Mouse (Mus musculus) layer of hippocampus, postnatal 14 days (tissue): Measurements from ENCODE around the gene Anks3. TPM values are rescaled to one million over a fixed set of nuclear protein-coding genes. Genes with fewer than 3 reads are reported as not detected.

Source experiments
- DNase-seq, 2 experiments: peaks; one replicate each; pipeline ENCODE4 v3.0.0; 2021 to 2022; ENCODE audit warnings: low spot score in 2 of 2, mixed read lengths in 1 of 2
- long read RNA-seq, 2 experiments: library from polyadenylated mRNA; stranded (forward); transcript quantifications; one replicate each; pipeline ENCODE4 v2.0.0; 2021
- total RNA-seq, 2 experiments: library from RNA; stranded (reverse); gene quantifications; 2 replicates each; pipeline ENCODE4 v1.2.3; 2021

Gene Anks3
- total RNA-seq = 10 to 100 TPM; 57.1 to 58.6 TPM
- long read RNA-seq, experiment 1, transcript Anks3-201 (17 exons, 2,398 nt) = major isoform, 6 of 28 reads
- long read RNA-seq, experiment 1, partial matches to known transcripts = 3 of 28 reads
- long read RNA-seq, experiment 1, other reads (novel, unspliced or antisense) = 19 of 28 reads
- long read RNA-seq, experiment 2, transcript Anks3-201 (17 exons, 2,398 nt) = major isoform, 8 of 40 reads
- long read RNA-seq, experiment 2, partial matches to known transcripts = 6 of 40 reads
- long read RNA-seq, experiment 2, other reads (novel, unspliced or antisense) = 22 of 40 reads

DNA sequence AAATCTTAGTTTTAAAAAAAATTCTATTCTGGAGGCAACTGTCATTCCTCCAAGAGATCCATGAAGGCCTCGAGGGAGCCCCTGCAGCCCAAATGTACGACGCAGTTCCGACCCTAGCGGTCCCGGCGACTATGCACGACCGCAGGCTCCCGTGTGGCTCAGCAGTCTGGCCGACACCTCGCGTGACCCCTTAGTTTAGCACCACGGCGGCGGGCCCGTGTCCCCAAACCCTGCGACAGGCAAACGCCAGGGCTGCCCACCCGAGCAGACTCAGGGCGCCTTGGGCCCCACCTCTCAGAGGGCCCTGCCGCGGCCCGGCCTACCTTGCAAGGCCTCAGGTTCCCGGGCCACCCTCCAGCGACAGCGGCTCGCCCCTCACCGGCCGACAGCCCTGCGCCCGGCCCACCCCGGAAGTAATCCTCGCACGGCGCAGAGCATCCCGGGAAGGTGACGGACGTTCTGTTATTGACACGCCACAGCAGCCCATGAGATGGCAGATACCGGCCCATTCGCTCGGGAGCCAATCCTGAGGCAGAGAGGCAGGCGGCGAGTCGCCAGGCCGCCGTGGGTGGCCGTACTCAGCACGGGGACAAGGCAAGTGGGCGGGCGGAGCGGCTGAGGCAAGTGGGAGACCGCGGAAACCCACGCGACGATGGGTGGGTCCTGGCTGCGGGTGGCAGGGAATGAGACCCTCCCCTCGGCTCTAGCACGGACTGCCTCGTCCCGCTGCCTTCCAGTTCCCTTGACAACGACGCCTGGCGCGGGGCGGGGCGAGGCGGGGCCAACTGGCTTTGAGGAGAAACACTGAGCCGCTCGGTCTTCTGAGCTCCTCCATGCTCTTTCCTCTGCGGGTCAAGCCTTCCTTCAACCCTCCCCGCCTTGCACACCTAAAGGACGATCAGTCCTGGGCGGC, at the start of gene Anks3:
Gene Anks3 (minus strand): TSS at position 409 of the 913 bp plus-strand sequence.
- peak; percentile 99 to 100 for DNase-seq

DNA sequence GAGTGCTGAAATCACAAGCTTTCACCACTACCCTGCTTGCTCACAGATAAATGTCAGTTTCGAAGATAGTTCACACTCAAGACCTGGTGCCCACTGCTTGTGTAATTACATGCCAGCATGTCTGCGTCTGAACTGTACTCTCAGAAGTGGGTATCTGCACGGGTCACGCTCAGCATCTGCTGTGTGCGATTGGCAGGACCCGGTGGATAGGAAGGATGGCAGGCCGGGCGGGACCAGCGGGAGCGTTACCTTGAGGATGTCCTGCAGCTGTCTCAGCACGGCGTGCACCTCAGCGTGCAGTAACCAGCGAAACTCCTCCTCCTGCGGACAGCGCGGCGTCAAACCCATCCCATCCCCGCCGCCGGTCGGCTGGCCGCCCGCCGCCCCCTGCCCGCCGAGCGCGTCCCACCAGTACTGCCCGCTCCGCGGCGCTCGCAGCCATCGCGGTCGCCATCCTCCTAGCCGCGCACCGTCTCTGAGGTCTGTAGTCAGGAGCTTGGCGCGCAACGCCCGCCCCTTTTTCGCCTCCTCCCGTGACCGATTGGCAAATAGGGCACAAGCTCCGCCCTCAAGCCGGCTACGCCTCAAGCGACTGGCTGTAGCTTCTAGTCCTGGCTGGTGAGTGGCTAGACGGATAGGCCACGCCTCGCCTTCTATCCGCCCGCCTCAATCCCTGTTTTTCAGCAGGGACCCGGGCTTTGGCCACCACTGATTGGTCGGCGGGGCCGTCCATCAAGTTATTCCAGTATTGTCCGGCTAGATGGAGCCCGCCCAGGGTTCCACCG, 49.2 kb upstream of the Anks3 start, which contains the start of gene Rogdi:
Gene Rogdi (minus strand): TSS at position 500 of the 785 bp plus-strand sequence.
- DNase-seq = peak; percentile 96 to 99

DNA sequence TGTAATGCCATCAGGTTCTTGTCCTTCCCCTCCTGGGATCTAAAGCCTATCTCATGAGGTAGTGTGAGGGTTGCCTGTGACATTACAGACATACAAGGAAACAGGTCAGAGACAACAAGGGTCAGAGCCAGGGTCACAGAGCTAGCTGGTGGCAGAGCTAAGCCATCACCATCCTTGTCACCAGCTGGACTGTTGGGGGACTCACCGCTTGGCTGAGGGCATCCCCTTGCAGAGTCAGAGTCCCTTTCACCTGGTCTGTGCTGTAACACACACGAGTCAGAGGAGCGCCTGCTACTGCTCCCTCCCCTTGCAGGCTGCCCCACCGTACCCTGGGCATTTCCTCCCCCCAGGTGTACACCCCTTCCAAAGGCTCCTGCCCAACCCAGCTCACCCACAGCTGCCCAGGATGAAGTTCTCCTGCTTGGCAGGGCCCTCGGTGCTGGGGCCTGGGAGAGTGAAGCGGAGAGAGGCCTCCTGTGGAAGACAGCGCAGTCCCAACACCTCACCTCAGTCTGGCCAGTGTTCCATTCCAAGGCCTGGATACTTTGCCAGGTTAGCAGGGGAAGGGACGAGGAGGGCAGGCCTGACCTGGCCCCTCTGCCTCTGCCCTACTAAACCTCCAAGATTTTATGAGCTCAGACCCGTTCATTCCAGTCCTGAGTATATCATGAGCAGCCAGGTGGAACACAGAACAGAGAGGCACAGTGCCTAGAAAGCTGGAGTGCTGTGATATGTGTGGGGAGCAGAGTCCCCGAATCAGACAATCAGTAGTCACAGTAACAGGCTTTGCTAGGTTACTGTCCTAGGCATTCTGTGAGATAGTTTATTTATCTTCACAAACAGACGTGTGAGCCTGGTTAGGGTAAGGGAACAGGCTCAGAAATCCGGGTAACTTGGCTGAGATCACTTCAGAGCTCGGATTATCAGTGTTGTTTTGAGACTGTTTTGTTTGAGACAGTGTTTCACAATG, 48.3 kb upstream of the Anks3 start:
- DNase-seq = peak; percentile 21 to 50

DNA sequence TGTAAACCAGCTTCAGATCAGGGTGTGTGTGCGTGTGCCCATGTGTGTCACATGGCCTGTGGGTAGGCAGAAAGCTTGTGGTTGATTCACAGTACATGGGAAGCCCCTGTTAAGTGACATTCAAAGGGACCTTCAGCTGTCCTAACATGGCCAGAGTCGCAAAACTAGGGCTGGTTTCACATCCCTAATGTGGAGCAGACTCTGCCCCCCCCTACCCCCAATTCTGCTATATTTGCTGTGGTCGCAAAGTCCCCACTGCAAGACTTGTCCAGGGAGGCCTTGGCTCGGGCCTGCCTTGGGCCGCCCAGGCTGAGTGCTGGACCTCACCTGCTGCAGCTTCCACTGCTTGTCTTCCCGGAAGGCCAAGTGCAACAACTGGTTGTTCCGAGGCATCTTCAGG, 47.3 kb upstream of the Anks3 start:
- no peak for DNase-seq

DNA sequence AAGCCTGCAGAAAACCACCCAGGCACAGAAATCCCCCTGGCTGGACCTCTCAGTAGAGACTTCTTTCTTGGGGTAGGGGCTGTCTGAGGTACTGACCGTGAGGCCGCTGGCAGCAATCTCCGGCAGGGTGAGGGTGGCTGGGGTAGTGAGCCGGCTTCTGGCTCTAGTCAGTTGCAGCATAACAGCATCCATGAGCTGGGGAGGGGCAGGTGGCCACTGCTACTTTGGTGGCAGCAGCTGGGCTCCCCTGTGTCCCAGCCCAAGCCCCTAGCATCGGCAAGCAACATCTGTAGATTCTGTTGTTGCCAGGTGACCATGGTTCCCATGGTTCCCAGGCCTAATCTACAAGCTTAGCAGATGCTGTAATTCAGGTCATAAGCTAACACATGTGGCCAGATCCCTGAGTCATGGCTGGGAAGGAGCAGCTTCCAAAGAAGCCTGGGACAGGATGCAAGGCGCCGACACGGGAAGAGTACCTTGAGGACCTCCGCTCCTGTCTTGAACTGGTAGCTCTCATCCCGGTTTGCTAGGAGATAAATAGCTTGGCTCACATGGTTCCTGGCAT, 46.4 kb upstream of the Anks3 start:
- DNase-seq = no peak

DNA sequence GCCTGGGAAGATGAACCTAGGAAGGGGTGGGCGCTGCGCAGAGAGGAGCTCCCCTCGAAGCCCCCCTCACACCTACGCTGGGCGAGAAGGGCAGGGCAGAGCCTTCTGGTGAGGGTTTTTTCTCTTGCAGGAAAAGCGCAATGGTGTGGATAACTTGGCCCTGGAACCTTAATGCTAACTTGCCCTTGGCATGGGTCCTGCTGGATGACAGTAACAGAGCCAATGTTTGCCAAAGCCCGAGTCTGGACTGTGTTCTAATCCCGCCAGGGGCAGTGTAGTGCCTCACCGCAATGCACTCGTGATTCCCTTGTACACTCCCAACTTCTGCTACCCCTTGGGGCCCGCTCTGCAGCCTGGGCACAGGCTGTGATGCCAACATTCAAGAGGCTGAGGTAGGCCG, 44.1 kb upstream of the Anks3 start:
- no peak for DNase-seq

DNA sequence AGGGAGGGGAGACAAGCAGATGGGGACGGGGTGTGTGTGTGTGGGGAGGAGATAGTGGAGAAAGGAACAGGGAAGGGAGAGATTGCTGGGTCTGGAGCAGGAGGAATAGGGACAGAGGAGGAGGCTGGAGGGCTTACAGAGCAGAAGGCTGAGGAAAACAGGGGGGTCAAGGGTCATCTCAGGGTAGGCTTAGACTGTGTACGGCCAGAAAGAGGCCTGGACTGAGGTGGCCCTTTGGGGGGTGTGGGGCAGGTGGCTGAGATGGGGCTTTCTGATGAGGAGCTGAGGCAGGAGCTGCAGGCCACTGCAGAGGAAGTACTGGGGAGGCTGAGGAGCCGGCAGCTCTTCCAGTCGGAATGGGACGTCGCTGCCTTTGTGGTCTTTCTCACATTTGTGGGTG, 43.5 kb upstream of the Anks3 start:
- DNase-seq = no peak

DNA sequence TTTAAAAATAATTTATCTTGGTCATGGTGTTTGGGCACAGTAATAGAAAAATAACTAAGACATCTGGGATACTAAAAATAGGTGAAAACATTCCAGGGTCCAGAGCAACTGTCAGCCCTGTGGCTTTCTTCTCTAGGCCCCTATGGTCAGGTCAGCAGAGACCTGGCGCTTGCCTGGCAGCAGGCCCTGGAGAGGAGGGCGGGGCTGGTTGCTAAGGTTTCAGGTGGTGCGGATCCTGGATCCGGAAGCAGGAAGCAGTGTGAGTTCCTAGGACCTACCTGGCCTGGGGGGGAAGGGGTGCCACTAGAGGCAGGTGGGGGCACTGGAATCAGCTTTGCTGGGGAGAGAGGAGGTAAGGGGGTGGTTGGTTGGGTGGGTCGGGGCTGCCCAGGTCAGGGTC, 43.1 kb upstream of the Anks3 start, which contains the start of gene Smim22:
Gene Smim22 (plus strand): TSS at position 222 of the 400 bp plus-strand sequence.
- DNase-seq = no peak

DNA sequence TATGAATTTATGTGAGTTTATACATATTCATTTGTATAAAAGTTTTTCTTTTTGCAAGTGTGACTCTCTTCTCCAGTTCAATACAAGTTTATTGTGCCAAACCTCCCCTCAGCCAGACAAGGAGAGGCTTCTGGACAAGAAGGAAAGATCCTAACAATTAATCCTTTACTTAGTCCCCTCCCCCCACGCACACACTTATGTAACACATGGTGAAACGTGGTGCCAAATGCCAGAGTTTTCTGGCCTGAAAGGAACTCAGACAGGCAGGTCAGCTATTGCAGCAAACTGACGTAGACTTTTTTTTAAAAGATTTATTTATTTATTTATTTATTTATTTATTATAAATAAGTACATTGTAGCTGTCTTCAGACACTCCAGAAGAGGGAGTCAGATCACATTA, 36.6 kb upstream of the Anks3 start:
- no peak for DNase-seq

DNA sequence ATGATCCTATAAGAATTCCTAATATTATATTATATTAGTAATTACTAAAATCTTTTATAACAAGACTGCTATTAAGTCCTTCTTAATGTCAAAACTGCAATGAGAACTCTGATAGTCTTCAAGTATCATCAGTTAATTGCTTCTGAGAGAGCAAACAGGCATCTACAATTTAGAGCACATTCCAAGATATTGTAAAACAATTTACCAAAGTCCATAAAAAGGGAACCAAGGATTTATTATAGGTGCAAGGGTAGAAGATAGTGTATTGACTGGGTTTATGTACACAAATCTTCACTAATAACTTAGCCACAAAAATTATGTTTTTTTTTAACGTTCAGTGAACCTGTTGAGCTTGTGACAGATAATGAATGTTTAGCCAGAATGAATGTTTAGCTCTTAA, 35.0 kb upstream of the Anks3 start:
- no peak for DNase-seq

DNA sequence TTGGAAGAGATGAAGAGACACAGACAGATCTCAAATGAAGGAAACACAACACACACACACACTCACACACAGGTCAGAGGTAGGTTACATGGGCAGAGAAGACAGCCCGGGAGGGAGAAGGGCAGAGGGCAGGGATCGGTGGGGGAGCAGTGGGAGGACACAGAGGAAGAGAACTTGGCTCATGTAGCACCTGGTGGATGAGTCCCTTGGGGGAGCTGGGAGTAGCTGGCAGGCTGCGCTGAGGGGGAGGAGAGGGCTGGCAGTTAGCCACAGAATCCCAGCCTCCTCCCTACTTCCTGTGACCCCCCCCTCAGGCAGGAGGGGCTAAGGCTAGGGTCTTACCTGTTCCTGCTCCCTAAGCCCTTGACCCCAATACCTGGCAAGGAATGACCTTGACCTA, 33.5 kb upstream of the Anks3 start, which contains the start of gene Sept12:
Gene Sept12 (minus strand): TSS at position 300 of the 400 bp plus-strand sequence.
- no peak for DNase-seq

DNA sequence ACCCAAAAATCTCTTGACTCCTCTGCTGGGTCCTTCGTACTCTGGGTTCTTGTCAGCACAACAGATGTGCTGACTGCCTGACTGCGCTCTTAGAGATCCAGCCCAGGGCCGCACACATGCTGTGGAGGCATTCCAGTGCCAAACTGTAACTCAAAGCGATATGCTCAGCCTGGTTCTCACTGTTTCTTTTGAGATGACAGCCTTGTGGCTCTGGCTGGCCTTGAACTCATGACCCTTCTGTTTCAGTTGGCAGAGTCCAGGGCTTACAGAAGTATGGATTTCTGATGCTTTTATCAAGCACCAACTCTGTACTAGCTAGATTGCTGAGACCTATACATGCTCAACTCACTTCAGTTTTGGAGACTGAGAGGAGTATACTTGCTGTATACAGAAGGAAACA, 29.3 kb upstream of the Anks3 start:
- DNase-seq = no peak

DNA sequence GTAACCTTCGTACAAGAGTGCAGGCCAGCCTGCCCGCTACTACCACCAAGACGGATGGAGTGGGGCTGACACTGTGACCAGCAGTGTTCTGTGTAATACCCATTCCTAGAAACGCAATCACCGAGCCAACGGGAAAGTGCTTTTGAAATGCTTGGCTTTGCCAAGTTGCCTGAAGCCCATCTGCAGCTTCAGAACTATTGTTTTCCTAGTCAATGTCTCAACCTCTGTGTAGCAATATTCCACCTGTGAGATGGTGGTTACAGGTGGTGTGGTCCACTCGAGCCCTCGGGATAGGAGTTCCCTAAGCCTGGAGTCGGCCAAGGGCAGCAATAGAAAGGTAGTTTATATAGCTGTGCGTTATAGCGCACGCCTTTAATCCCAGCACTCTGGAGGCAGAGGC, 20.7 kb upstream of the Anks3 start:
- no peak for DNase-seq

DNA sequence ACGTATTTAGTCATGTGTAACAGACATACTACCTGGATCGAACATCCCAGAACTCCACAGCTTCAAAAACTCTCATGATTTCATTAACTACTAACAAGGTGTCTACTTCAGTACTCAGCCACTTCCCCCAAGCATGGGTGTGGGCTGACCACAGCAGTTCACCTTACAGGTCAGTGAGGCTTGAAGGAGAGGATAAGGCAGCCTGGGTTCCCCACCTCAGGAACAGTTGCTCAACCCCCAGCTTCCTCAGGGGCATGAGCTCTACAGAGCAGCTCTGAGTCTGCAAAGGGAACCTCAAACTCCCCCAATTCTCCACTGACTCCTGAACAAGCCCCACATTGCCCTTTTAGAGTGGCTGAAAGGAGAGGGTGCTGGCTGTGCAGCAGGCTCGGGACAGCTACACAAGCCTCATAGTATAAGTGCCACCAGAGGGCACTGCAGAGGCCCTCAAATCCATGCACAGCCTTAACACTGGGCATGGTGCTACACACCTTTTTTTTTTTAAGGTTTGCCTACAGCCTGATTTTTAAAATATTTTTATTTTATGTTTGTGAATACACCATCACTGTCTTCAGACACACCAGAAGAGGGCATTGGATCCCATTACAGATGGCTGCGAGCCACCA, 15.9 kb upstream of the Anks3 start:
- no peak for DNase-seq

DNA sequence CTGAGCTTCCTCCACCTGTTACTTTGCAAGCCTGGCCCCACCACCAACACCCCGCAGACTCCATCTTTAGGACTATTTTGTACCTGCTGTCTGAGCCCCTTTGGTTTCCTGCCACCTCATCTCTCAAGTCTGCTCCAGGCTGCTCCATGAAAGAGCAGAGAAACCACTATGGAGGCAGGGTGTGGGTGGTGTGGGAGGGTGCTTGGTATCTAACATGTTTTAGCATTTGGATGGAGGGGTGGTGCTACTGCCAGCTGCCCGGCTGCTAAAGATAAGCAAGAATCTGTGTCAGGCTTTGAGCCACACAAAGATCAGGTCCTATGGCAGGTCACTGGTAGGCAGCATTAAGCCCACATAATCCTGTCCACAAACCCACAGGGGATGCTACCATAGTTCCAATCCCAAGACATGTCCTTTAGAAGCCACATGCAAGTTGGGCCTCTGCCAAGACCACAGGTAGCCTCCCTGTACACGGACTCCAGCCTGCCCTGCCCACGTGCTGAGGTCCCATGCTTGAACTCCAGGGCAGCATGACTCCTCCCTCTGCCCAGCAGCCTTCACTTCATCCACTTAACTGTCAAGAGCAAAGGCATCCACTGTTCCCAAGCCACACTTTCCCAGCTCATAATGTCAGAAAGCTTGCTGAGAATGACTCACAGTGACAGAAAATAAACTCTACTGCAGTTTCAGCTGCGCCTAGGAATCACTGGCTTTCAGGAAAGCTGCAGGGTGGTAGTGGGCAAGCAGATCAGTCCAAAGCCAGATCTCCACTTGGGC, 14.5 kb upstream of the Anks3 start:
- DNase-seq = no peak

DNA sequence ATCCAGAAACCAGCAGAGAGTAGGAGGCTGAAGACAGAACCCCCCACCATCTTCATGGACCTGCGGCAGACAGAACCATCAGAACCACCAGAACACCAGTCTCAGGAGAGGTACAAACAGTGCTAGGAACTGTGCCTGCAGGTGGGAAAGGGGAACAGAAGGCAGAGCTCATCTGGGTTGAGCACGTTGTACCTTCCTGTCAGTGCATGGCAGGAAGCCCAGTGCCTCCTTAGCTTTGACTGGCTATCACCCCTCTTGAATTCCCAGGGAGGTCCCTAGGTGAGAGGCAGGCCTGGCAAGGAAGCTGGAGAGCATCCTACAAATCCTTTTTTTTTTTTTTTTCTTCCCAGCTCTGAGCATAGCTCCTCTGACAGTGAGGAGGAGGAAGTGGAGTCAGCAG, 12.2 kb upstream of the Anks3 start:
- no peak for DNase-seq

DNA sequence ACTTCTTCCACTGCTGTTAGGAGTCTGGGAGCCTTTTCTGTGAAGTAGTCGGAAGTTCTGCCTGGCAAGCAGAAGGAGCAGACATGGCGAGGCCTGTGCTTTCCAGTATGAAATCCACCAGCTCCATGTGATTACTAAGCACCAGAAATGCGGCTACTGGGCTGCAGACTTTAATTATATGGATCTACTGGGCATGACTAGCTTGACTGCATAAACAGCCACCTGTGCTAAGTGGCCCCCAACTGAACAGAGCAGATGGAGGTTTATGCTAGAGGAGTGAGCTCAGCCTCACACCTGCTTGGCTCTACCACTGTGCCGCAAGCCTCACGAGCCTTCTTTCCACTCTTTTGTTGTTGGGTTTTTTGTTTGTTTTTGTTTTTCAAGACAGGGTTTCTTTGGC, 10.5 kb upstream of the Anks3 start:
- no peak for DNase-seq

DNA sequence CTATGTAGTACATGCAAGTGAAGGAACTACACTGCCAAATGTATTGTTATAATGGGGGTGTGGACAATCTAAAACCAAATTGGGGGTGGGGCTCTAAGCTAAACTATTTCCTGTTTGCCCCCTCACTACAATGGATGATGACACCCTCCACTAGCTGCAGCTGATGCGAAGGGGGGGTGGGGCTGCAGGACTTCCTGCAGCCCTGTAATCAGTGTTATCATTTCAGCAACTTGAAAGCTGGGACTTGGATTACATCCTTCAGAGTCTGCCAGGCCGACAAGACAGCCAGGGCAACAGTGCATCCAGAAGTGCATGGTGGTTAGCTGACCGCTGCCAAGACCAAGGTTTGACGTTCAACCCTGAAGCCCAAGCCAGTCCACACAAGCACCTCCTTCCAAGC, 7.6 kb upstream of the Anks3 start:
- no peak for DNase-seq
